ENCODE assay signal across 16 mouse cellular contexts in genomic region chr6:82837246-82837645, GRCm38 (mm10).
A peak's percentile ranks its signal among the peaks of the same experiment; 100 is the strongest.
DNase-seq lines count a peak whose midpoint lies in the region.
"Had no signal": no experiment of that assay in that cellular context is flagged by ENCODE, and none has a peak within 500 bp of the region (broad histone marks: within the 10 kb centered on the region; RNA-seq: fewer than 3 reads in every experiment).

No protein-coding gene starts in this region.

- DNase-seq in adrenal gland, adult 2 months, result peak; percentile 41
- DNase-seq in adrenal gland, postnatal 25 days, result no peak
- peak; percentile 88 for DNase-seq in retina, adult 2 months (ENCODE audit: low read depth, low spot score)
- no peak for DNase-seq in retina, embryonic 14.5 days (ENCODE audit: low spot score)
- DNase-seq in retina, postnatal 7 days (ENCODE audit: low read depth, low spot score), result peak; percentile 29
- no peak for DNase-seq in right cerebral cortex, postnatal 25 days
- DNase-seq: adrenal gland, postnatal 10 days; adrenal gland, postnatal 36 days; B cell, adult 2 months; cerebellum, adult 11 months; cerebellum, adult 18-20 months; cerebellum, adult 8-10 months; cerebellum, adult 9-11 months; cerebellum, postnatal 14 days; cerebellum, postnatal 36 days; embryo, embryonic 11 days had no signal

Comparison
In these comparisons a context has a peak if more than half of its experiments do, and no peak if none do; other contexts are left out.
1. DNase-seq: peak in adrenal gland, adult 2 months (single experiment), retina, adult 2 months (single experiment) and retina, postnatal 7 days (single experiment); none in adrenal gland, postnatal 25 days (single experiment), retina, embryonic 14.5 days (single experiment) and right cerebral cortex, postnatal 25 days (single experiment).